Mouse (Mus musculus) CD4-positive helper T cell, adult 2 months (primary cell): Measurements from ENCODE around the gene Gm47996.
"Not testable (repeated sequence)": the region's sequence is repeated elsewhere in the genome, so short reads cannot be mapped to it uniquely, and the experiment has no call there.

Experiments
- DNase-seq: peaks from one replicate; pipeline ENCODE4 v3.0.0-alpha.2; 2012; ENCODE audit warnings: low read depth, missing footprints, low spot score

Gm47996 gene

GRCm38 (mm10) chr1:151203818-151204217 lies 6.1 kb upstream of the Gm47996 start, which contains the start of gene 3110040M04Rik:
TSS of gene 3110040M04Rik (plus strand) at chr1:151204121.
- DNase-seq = not testable (repeated sequence)

- not testable (repeated sequence) for DNase-seq
Observed at GRCm38 (mm10) chr1:151208493-151208892, 1.4 kb upstream of the Gm47996 start.

- DNase-seq = not testable (repeated sequence)
Observed at GRCm38 (mm10) chr1:151208944-151209343, 987 bp upstream of the Gm47996 start.

- not testable (repeated sequence) for DNase-seq
Observed at GRCm38 (mm10) chr1:151211666-151212065, 1.7 kb downstream of the Gm47996 start.

GRCm38 (mm10) chr1:151214862-151215261 lies 4.9 kb downstream of the Gm47996 start:
- no peak for DNase-seq

GRCm38 (mm10) chr1:151215985-151216384 lies 6.1 kb downstream of the Gm47996 start:
- no peak for DNase-seq

GRCm38 (mm10) chr1:151216417-151216816 lies 6.5 kb downstream of the Gm47996 start:
- DNase-seq = no peak

- DNase-seq = no peak
Observed at GRCm38 (mm10) chr1:151219045-151219444, 9.1 kb downstream of the Gm47996 start.

GRCm38 (mm10) chr1:151220098-151220497 lies 10.2 kb downstream of the Gm47996 start:
- no peak for DNase-seq

GRCm38 (mm10) chr1:151222561-151223267 lies 12.8 kb downstream of the Gm47996 start:
- no peak for DNase-seq

GRCm38 (mm10) chr1:151223377-151223776 lies 13.4 kb downstream of the Gm47996 start:
- no peak for DNase-seq

- no peak for DNase-seq
Observed at GRCm38 (mm10) chr1:151224536-151224935, 14.6 kb downstream of the Gm47996 start.

GRCm38 (mm10) chr1:151227506-151227905 lies 17.6 kb downstream of the Gm47996 start:
- no peak for DNase-seq

GRCm38 (mm10) chr1:151228320-151228989 lies 18.5 kb downstream of the Gm47996 start:
- DNase-seq = no peak

GRCm38 (mm10) chr1:151232346-151232745 lies 22.4 kb downstream of the Gm47996 start:
- no peak for DNase-seq

- DNase-seq = no peak
Observed at GRCm38 (mm10) chr1:151233756-151234155, 23.8 kb downstream of the Gm47996 start.

- DNase-seq = no peak
Observed at GRCm38 (mm10) chr1:151235574-151235973, 25.6 kb downstream of the Gm47996 start.

GRCm38 (mm10) chr1:151236141-151236930 lies 26.4 kb downstream of the Gm47996 start:
- peak; percentile 47 for DNase-seq

GRCm38 (mm10) chr1:151237780-151238179 lies 27.8 kb downstream of the Gm47996 start:
- no peak for DNase-seq

GRCm38 (mm10) chr1:151243332-151243731 lies 33.4 kb downstream of the Gm47996 start:
- DNase-seq = no peak

- no peak for DNase-seq
Observed at GRCm38 (mm10) chr1:151244013-151244412, 34.1 kb downstream of the Gm47996 start.

GRCm38 (mm10) chr1:151244761-151245160 lies 34.8 kb downstream of the Gm47996 start:
- DNase-seq = no peak
